Mouse (Mus musculus) embryo, embryonic 11 days (tissue): ENCODE data around the gene Pam.

Source experiments
- DNase-seq: peaks from one replicate; pipeline ENCODE4 v3.0.0-alpha.2; 2015

Gene Pam

GRCm38 (mm10) chr1:98078735-98079134 is 16.7 kb downstream of the Pam start:
- DNase-seq = no peak

DNA sequence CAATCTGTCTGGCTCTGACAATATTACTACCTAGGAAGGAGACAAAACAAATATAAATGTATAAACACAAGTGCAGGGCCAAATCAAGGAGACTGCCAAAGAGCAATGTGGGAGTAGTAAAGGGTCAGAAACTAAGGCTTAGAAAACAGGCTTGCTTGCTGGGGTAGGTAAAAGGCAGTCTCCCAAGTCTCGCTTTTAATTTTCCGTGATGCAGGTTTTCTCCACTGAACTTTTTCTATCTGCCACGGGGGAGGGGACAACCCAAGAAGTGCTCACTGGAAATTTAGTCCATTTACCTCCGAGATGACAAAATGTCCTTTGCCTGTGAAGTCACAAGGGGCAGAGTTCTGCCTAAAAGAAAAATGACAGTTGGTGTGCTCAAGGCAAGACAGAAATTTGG is 21.6 kb downstream of the Pam start:
- no peak for DNase-seq

DNA sequence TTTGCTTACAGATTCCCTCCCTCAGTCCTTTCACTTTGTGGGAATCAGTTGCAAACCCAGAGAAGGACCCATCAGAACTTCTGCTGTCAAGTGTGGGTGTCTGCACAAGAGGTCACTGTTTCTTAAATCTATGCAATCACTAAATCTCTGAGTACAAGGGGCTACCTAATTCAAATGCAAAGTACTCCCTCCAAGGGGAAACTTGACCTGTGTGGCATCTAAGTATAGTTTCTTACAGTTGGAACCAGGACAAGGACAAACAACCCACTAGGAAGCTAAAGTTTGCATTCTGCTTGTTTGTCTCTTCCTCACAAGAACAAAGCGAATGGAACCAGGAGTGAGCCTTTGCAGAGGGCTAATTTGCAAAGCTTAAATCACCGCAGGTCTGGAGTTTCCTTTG is 22.3 kb downstream of the Pam start:
- DNase-seq = no peak

DNA sequence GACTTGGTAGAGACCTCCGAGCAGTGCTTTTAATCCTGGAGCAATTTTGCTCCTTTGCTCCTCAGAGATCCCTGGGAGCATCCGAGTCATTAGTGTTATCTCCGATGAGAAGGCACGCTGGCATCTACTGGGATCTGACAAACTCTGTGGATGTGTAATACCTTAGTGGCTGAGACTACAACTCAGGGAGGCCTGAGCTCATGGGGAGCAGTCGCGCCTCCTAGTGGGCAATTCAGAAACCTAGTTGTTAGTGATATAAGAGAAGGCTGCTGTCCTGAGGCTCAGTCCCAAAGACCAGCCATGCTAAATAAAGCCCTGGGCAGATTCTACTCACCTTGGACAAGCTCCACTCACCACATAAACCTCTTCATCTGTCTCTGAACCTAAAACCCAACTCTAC is 23.4 kb downstream of the Pam start:
- peak; percentile 66 for DNase-seq

DNA sequence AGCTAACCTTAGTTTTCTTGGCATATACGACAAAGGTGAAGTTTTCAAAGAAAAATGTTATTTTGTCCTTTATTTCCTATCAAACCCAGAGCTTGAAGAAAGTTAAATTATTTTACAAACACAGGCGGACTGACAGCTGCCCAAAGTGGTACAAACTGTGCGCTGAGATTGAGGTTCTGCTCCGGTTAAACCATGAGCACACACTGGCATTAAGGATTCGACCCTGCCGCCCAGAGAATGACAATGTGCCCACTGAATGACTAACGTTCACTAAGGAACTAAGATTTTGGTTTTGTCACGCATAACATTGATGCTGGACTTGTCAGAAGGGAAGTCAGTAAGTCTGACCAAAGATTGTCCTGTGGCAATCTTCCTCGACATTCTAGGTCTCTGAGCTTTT is 24.0 kb downstream of the Pam start:
- DNase-seq = no peak

- DNase-seq = no peak
Measured at GRCm38 (mm10) chr1:98070743-98071325, 24.6 kb downstream of the Pam start.

DNA sequence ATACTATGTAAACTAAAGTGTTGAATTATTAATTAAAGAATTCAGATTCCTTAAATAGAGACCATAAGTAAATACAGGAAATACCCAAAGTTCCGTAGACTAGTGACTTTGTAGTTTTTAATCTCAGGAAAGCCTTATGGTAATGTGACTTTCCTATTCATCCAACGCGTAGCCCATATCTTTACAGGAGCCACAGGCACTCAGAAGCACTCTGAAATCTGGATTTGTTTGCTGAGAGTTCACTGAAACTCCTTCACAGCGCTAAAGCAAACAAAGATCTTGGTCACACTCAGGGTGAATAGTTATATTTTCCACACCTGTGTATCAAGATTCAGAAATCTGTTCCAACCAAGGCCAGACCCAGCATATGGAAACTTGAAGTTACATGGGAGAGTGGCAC is 27.3 kb downstream of the Pam start:
- DNase-seq = no peak

GRCm38 (mm10) chr1:98062074-98062473 is 33.4 kb downstream of the Pam start:
- DNase-seq = no peak

DNA sequence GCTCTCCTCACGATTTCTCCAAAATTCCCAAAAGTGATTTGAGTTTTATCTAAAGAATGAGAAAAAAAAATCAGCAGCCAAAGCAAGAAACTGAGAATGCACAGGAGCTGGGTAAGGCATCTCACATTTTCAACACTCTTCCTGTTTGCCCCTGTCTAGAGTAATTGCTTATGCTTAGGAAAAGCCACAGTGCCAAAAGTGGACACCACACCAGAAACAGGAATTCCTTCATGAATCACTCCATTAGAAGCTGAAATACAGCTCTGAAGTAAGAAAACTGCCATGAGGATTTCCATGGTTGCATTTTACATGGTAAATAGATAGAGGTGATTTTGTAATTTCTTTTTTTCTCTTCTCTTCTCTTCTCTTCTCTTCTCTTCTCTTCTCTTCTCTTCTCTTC is 36.0 kb downstream of the Pam start:
- no peak for DNase-seq

DNA sequence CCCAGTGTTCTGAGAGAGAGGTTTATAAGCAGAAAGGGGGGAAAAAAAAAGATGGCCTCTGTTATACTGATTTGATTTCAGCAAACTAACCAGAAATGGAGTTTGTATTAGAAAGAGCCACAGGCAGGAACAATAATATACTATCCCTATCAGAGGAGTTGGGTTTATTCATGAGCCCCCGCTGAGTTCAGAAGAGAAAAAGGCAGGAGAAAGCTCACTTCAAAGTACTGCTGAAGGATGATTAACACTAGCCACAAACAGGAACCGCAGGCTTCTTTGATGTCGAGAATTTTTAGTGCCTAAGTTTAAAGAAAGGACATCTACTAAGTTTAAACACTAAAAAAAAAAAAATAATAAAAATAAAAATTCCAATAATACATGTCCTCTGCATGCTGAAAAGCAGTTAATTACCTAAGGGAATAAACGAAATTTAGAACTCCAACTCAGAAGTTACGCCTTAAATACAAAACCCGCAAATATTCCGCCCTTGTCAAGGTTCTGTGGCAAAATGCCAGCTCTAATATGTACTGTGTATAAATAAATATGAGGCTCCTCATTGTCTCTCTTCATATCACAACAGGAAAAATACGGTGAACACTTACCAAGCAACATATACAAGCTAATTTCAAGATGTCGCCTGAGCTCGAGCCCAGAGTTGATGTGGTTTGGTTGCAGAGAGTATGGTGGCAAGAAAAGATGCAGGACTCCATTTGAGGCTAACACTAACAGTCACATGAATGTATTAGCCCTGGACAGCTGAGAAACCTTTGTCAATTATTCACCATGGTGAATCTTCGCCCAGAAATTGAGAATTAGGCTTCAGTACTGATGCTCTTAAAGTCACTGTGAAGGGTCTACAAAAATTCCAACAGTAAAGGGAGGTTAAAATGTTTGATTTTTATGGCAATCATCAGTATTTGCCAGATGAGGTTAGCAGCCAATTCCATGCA is 38.2 kb downstream of the Pam start:
- DNase-seq = no peak

DNA sequence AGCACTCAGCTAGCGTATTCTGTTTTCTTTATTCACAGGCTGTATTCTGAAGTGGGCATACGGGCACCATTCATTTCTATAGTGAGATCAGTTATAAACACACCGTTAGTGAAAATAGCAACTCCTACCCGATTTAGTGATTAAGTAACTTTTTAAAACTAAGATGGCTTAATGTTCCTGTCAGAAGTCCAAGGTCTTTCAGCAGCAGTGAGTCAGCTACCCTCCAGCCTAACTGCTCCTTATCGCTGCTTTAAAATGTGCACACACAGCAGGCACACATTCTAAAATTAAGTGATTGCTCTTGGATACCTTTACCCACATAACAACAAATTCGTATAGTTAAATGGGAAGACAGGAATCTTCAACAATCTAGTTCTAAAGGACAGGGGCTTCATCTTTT is 39.2 kb downstream of the Pam start:
- no peak for DNase-seq

GRCm38 (mm10) chr1:98055591-98055990 is 39.9 kb downstream of the Pam start:
- DNase-seq = no peak

DNA sequence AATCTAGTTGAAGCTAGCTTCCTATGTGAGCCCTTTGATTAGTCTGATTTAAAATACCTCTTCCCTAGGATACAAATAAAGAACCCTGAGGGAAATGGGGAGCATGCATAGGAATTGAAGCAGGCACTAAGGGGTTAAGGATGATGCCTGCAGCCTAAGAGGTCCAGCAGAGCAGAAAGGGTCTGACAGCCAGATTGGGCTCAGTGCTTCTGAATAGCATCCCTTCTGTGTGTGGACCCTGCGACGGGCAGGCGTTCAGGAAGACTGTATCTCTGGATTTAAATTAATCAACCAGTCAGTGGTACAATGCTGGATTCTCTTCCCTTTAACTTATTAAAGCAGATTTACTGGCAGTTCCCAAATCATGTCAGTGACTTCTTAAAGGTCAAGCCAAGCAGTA is 41.5 kb downstream of the Pam start:
- DNase-seq = peak; percentile 44

DNA sequence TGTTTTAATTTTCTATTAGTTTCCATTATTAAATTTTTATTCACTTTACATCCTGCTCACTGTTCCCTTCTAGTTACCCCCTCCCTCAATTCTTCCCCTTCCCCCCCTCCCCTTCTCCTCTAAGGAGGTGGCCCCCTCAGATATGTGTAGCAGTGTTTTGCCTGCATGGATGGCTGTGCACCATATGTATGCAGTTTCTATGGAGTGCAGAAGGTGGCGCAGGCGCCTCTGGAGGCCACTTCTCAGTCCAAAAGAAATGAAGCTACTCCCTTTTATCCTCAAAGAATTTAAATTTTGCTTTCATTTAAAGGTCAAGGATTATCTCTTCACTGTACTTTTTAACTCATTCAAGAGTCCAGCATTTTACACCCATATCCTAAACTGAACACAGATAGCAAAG is 42.0 kb downstream of the Pam start:
- no peak for DNase-seq

GRCm38 (mm10) chr1:98052775-98053174 is 42.7 kb downstream of the Pam start:
- no peak for DNase-seq

DNA sequence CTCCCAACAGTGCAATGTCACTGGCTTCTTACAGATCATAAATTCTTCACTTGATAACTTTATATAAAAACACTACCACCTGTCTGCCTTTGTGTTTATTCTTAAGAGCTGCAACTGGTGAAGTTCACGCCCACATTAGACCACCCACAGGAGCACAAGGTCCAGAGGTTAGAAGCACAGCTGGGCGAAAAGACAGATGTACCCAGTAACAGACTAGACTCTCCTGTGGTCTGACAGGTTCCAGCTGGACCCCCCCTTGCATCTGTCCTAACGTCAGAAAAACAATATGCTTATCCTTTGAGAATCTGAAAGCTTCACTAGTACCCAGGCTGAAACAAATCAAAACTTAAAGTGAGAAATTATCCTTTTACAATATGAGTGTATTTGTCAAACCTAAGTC is 44.4 kb downstream of the Pam start:
- DNase-seq = peak; percentile 44

DNA sequence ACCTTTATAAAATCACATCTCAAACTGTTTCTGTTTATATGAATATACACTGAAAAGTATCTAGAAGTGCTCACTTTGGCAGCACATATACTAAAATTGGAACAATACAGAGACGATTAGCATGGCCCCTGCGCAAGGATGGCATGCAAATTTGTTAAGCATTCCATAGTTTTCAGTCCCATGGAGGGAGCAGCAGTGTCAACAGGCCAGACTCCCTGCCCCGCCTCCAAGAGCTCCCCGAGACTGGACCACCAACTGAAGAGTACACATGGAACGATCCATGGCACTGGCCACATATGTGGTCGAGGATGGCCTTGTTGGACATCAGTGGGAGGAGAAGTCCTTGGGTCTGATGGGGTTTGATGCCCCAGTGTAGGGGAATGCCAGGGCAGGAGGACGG is 45.7 kb downstream of the Pam start:
- DNase-seq = no peak

DNA sequence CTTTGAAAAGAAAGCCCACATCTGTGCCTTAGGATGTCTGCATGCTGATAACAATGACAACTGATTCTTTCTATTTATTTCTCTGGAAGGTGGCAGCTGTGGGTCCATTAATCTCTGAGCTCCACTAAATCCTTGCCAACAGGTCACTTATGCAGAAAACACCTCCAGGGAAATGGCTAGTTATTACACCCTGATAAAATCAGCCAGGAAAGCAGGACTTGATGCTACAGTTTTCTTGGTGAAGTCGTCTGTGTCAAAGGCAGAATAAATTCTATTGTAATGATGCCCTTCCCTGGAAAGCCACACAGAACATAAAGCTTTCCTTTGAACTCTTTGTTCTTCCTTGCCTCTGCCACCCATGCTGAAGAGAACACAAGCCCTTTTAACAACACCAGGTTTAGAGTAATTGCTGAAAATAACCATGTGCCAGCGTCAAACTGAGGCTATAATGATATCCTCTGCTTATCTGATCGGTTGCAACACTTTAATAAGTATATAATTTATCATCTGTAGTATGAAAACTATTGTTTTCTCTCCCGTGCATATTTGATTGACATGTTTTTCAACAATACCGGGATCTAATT is 47.1 kb downstream of the Pam start:
- no peak for DNase-seq

DNA sequence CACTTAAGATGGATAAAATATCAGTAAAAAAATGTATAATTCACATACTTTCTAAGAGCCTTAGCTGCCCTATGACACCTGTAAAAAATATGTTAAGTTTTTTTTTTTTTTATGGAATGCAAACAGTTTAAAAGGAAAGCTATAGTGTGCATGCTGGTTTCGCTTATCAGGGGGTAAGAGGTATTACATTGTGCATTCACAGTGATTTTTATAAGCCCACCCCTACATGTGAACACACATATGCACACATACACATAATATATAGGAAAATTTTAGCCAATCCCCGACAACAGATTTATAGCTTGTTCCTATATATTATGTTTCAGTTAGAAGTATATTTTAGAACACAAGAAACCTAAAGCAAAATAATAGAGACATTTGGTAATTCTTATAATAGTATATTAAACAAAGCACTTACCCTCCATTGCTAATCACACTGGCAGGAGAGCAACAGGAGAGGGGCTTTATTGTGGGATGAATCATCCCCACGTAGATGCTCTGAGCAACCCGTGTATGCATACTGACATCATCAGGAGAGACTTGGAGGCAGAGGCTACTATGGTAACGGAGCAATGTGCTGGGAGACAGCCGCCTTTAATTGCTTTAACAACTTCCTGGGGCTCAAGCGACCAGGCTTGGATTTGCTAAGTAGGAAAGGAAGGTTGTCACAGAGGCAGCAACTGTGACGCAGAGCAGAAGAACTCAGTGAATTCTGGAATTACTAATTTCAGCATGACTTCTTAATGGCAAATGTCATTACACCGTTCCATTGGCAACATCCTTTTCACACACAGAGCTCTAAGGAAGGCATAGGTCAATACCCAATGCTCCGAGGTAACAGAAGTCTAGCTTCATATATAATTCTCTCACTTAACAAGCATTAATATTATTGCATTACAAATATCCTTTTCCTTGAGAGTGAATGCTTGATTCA is 47.9 kb downstream of the Pam start:
- peak; percentile 73 for DNase-seq

DNA sequence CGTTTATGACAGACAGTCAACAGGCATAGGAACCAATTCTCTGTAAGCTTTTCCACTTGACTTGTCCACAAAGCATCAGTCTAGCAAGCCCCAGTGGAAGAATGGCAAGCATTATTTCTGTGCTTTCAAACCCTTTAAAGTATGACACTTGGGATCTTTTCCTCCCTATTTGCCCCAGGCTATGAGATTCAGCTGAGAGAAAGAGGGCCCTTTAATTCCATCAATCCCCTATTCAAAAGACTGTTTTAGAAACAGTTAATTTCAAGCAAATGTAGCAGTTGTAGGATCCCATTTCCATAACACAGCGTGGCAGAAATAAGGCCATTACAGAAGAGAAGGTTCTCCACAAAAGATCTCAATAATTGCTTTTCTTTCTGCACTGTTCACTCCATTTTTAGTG is 53.0 kb downstream of the Pam start:
- DNase-seq = no peak

DNA sequence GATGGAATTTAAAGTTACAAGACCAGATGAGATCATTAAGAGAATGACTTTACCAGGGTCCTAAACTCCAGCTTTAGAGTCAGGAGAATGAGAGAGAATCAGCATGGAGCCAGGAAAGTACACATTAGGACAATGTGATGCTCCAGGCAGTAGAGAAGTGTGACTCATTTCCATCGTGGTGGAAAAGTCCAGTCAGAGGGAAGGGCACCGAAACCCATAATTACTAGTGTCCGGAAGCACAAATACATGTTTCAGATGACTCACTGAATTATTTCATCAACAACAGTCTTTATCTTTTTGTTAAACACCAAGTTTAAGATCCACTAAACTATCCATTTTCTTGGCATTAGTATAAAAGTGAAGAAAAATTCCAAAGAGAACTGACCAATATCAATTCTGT is 57.2 kb downstream of the Pam start:
- no peak for DNase-seq

DNA sequence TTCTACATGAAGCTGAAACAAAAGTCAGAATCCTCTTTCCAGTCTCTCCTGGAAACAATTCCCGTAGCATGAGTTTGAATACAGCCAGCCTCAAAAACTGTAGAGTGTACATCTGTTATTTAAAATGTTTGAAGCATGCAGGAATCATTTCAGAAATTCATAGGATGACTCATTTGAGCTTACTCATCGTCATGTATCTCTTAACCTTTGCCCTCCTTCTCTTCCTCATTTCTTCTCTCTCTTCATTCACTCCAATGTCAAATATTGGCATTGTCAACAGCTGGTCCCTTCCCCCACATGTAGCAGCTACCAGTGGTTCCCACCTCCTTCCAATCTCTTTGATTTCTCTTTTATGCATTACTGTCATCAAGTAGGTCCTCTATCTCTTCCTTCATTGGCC is 59.7 kb downstream of the Pam start:
- no peak for DNase-seq

- no peak for DNase-seq
Measured at GRCm38 (mm10) chr1:98031802-98032201, 63.6 kb downstream of the Pam start.
